Mouse (Mus musculus): Measurements from ENCODE around the gene Gm39653. TPM values are rescaled to one million over a fixed set of nuclear protein-coding genes. Genes with fewer than 3 reads are reported as not detected.

Gm39653 gene
- polyA plus RNA-seq (2015; fragmentation: Nextera tagmentation; extraction: Ambion mirVana), result not detected in 2 replicates

GRCm38 (mm10) chr1:63615668-63616067 is at the start of gene Gm39653:
TSS of gene Gm39653 (plus strand) at chr1:63615968.
- no peaks in the 10 kb centered on the region for H3K4me1 ChIP-seq (replicated peaks; ENCODE audit: control insufficient read depth, insufficient read depth, low read length)
- no peak within 1 kb of the TSS for H3K9ac ChIP-seq (ENCODE audit: low read length)
- WGBS, result 65% methylated on average over 3 of the region's 3 CpGs
- H3K27me3 ChIP-seq (ENCODE audit: control insufficient read depth, insufficient read depth, low read depth, low read length), result no peaks in the 10 kb centered on the region
- ATAC-seq (ENCODE audit: low read depth), result no peak
- H3K4me2 ChIP-seq (ENCODE audit: low read depth, low read length), result no peak within 1 kb of the TSS
- no peak within 1 kb of the TSS for H3K27ac ChIP-seq (ENCODE audit: low read length)
- H3K9me3 ChIP-seq (ENCODE audit: control insufficient read depth, low read length), result no peaks in the 10 kb centered on the region
- H3K36me3 ChIP-seq (ENCODE audit: control insufficient read depth, insufficient read depth, low read length), result no peaks in the 10 kb centered on the region
- H3K4me3 ChIP-seq (ENCODE audit: low read length), result no peak within 1 kb of the TSS

GRCm38 (mm10) chr1:63566501-63566900 is 49.3 kb upstream of the Gm39653 start:
- H3K27me3 ChIP-seq (ENCODE audit: control insufficient read depth, insufficient read depth, low read depth, low read length), result no peaks in the 10 kb centered on the region
- WGBS, result 31% methylated on average over 7 of the region's 7 CpGs
- H3K4me3 ChIP-seq (ENCODE audit: low read length), result no peak overlapping the region
- H3K4me2 ChIP-seq (ENCODE audit: low read depth, low read length), result no peak overlapping the region
- H3K9ac ChIP-seq (ENCODE audit: low read length), result no peak overlapping the region
- H3K36me3 ChIP-seq (ENCODE audit: control insufficient read depth, insufficient read depth, low read length), result no peaks in the 10 kb centered on the region
- no peaks in the 10 kb centered on the region for H3K4me1 ChIP-seq (replicated peaks; ENCODE audit: control insufficient read depth, insufficient read depth, low read length)
- no peak for ATAC-seq (ENCODE audit: low read depth)
- H3K27ac ChIP-seq (ENCODE audit: low read length), result no peak overlapping the region
- no peaks in the 10 kb centered on the region for H3K9me3 ChIP-seq (ENCODE audit: control insufficient read depth, low read length)

DNA sequence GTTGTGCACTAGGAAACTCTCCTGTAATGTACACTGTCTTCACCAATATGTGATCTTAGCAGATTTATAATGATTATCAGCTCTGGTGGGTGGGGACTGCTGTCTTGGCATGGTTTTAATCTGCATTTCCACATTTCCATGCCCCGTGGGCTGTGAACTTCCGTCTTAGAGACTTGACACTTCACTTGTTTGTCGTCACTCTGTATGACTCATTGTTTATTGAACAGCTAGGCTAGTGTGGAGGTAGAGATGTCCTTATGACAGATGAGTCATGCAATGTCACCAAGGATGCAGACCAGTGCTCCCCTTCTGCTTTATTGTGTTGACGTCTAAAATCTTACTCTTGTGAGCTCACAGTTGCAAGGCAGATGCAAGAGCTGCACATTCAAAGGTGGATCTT is 48.7 kb upstream of the Gm39653 start:
- no peaks in the 10 kb centered on the region for H3K4me1 ChIP-seq (replicated peaks; ENCODE audit: control insufficient read depth, insufficient read depth, low read length)
- no peak overlapping the region for H3K4me3 ChIP-seq (ENCODE audit: low read length)
- H3K27me3 ChIP-seq (ENCODE audit: control insufficient read depth, insufficient read depth, low read depth, low read length), result no peaks in the 10 kb centered on the region
- WGBS, result 20% methylated on average over 4 of the region's 4 CpGs
- no peak for ATAC-seq (ENCODE audit: low read depth)
- no peak overlapping the region for H3K4me2 ChIP-seq (ENCODE audit: low read depth, low read length)
- H3K36me3 ChIP-seq (ENCODE audit: control insufficient read depth, insufficient read depth, low read length), result no peaks in the 10 kb centered on the region
- no peak overlapping the region for H3K27ac ChIP-seq (ENCODE audit: low read length)
- no peaks in the 10 kb centered on the region for H3K9me3 ChIP-seq (ENCODE audit: control insufficient read depth, low read length)
- H3K9ac ChIP-seq (ENCODE audit: low read length), result no peak overlapping the region

GRCm38 (mm10) chr1:63572229-63572628 is 43.5 kb upstream of the Gm39653 start:
- Histone ChIP-seq H3K9ac (ENCODE audit: low read length) (no peak overlapping the region), H3K9me3 (ENCODE audit: control insufficient read depth, low read length) (no peaks in the 10 kb centered on the region), H3K27ac (ENCODE audit: low read length) (no peak overlapping the region), H3K4me3 (ENCODE audit: low read length) (no peak overlapping the region), H3K4me1 (replicated peaks; ENCODE audit: control insufficient read depth, insufficient read depth, low read length) (no peaks in the 10 kb centered on the region), H3K36me3 (ENCODE audit: control insufficient read depth, insufficient read depth, low read length) (no peaks in the 10 kb centered on the region), H3K27me3 (ENCODE audit: control insufficient read depth, insufficient read depth, low read depth, low read length) (no peaks in the 10 kb centered on the region), H3K4me2 (ENCODE audit: low read depth, low read length) (no peak overlapping the region)
- no peak for ATAC-seq (ENCODE audit: low read depth)
- whole genome bisulfite sequencing, result 71% methylated on average over 7 of the region's 7 CpGs

GRCm38 (mm10) chr1:63573432-63573831 is 42.3 kb upstream of the Gm39653 start:
- 42% methylated on average over 6 of the region's 6 CpGs for WGBS
- Histone ChIP-seq H3K4me2 (ENCODE audit: low read depth, low read length) (no peak overlapping the region), H3K4me1 (replicated peaks; ENCODE audit: control insufficient read depth, insufficient read depth, low read length) (no peaks in the 10 kb centered on the region), H3K4me3 (ENCODE audit: low read length) (no peak overlapping the region), H3K27me3 (ENCODE audit: control insufficient read depth, insufficient read depth, low read depth, low read length) (no peaks in the 10 kb centered on the region), H3K9ac (ENCODE audit: low read length) (no peak overlapping the region), H3K27ac (ENCODE audit: low read length) (no peak overlapping the region), H3K36me3 (ENCODE audit: control insufficient read depth, insufficient read depth, low read length) (no peaks in the 10 kb centered on the region), H3K9me3 (ENCODE audit: control insufficient read depth, low read length) (no peaks in the 10 kb centered on the region)
- ATAC-seq (ENCODE audit: low read depth), result no peak

GRCm38 (mm10) chr1:63573864-63574611 is 41.7 kb upstream of the Gm39653 start:
- Histone ChIP-seq H3K27me3 (ENCODE audit: control insufficient read depth, insufficient read depth, low read depth, low read length) (no peaks in the 10 kb centered on the region), H3K9ac (ENCODE audit: low read length) (no peak overlapping the region), H3K9me3 (ENCODE audit: control insufficient read depth, low read length) (no peaks in the 10 kb centered on the region), H3K4me1 (replicated peaks; ENCODE audit: control insufficient read depth, insufficient read depth, low read length) (no peaks in the 10 kb centered on the region), H3K4me3 (ENCODE audit: low read length) (no peak overlapping the region), H3K36me3 (ENCODE audit: control insufficient read depth, insufficient read depth, low read length) (no peaks in the 10 kb centered on the region), H3K4me2 (ENCODE audit: low read depth, low read length) (no peak overlapping the region), H3K27ac (ENCODE audit: low read length) (no peak overlapping the region)
- WGBS, result 39% methylated on average over 12 of the region's 12 CpGs
- no peak for ATAC-seq (ENCODE audit: low read depth)

DNA sequence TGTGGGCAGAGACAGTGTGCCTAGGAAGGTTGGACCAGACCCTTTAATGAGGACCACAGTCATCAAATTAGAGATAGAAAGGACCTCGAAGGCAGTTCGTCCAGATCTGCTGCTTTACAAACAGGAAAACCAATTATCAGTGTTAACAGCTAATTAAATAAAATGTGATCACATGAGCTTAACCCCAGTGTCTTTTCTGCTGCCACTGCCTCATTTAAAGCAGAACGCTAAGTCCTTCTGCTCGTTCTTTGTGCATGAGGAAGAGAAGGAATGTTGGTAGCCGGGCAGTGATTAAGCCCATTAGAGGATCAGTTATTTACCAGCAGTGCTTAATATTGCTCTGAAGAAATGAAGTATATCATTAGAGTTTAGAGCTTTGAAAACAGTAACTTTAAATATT is 39.0 kb upstream of the Gm39653 start:
- Histone ChIP-seq H3K4me3 (ENCODE audit: low read length) (no peak overlapping the region), H3K27me3 (ENCODE audit: control insufficient read depth, insufficient read depth, low read depth, low read length) (no peaks in the 10 kb centered on the region), H3K27ac (ENCODE audit: low read length) (no peak overlapping the region), H3K4me1 (replicated peaks; ENCODE audit: control insufficient read depth, insufficient read depth, low read length) (no peaks in the 10 kb centered on the region), H3K36me3 (ENCODE audit: control insufficient read depth, insufficient read depth, low read length) (no peaks in the 10 kb centered on the region), H3K9ac (ENCODE audit: low read length) (no peak overlapping the region), H3K4me2 (ENCODE audit: low read depth, low read length) (no peak overlapping the region), H3K9me3 (ENCODE audit: control insufficient read depth, low read length) (no peaks in the 10 kb centered on the region)
- 53% methylated on average over 5 of the region's 5 CpGs for WGBS
- no peak for ATAC-seq (ENCODE audit: low read depth)

DNA sequence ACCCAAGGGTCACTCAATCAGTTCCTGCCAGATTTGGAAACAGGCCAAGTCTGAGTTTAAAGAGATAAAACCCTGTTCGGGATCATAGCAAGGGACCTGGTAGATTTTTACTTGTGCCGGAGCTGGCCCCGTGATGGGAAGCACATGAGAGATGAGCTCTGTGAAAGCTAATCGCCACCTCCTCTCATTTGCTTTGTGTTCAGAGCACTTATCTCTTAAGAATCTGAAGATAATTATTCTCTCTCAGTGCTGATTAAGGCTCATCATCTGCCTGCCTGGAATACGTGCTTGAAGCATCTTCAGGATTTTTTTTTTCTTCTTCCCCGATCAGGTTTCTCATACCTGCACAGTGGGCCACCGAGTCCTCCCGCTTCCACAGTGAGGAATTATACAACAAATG is 36.6 kb upstream of the Gm39653 start:
- no peaks in the 10 kb centered on the region for H3K4me1 ChIP-seq (replicated peaks; ENCODE audit: control insufficient read depth, insufficient read depth, low read length)
- no peaks in the 10 kb centered on the region for H3K27me3 ChIP-seq (ENCODE audit: control insufficient read depth, insufficient read depth, low read depth, low read length)
- no peaks in the 10 kb centered on the region for H3K36me3 ChIP-seq (ENCODE audit: control insufficient read depth, insufficient read depth, low read length)
- no peak overlapping the region for H3K4me3 ChIP-seq (ENCODE audit: low read length)
- H3K9me3 ChIP-seq (ENCODE audit: control insufficient read depth, low read length), result no peaks in the 10 kb centered on the region
- no peak overlapping the region for H3K27ac ChIP-seq (ENCODE audit: low read length)
- no peak for ATAC-seq (ENCODE audit: low read depth)
- no peak overlapping the region for H3K9ac ChIP-seq (ENCODE audit: low read length)
- no peak overlapping the region for H3K4me2 ChIP-seq (ENCODE audit: low read depth, low read length)
- WGBS, result 67% methylated on average over 8 of the region's 8 CpGs

DNA sequence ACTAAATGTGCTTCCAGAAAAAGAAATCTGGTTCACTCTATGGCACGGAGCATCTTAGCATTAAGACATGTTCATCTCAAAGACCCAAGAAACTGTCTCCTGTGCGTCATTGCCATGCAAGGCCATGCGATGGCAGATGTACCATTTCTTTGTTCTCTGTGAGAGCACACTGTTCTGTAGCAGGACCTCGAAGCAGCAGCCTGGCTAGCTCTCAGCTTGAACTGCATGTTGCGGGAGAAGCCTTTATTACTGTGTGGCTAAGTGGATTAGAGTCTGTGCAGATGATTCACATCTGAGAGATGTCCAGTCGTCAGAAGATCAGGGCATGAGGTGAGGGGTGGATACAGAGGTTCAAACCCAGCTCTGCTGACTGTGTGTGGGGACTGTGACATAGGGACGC is 28.9 kb upstream of the Gm39653 start:
- H3K27me3 ChIP-seq (ENCODE audit: control insufficient read depth, insufficient read depth, low read depth, low read length), result no peaks in the 10 kb centered on the region
- no peaks in the 10 kb centered on the region for H3K9me3 ChIP-seq (ENCODE audit: control insufficient read depth, low read length)
- WGBS, result 66% methylated on average over 7 of the region's 7 CpGs
- H3K9ac ChIP-seq (ENCODE audit: low read length), result no peak overlapping the region
- no peak for ATAC-seq (ENCODE audit: low read depth)
- no peaks in the 10 kb centered on the region for H3K36me3 ChIP-seq (ENCODE audit: control insufficient read depth, insufficient read depth, low read length)
- no peak overlapping the region for H3K4me3 ChIP-seq (ENCODE audit: low read length)
- H3K4me1 ChIP-seq (replicated peaks; ENCODE audit: control insufficient read depth, insufficient read depth, low read length), result no peaks in the 10 kb centered on the region
- no peak overlapping the region for H3K27ac ChIP-seq (ENCODE audit: low read length)
- no peak overlapping the region for H3K4me2 ChIP-seq (ENCODE audit: low read depth, low read length)

Measured in lung, embryonic 16.5 days (tissue).